Mouse (Mus musculus) kidney, postnatal 0 days (tissue): Measurements from ENCODE around the gene 3830406C13Rik. TPM values are rescaled to one million over a fixed set of nuclear protein-coding genes. Genes with fewer than 3 reads are reported as not detected.

Experiments
- ATAC-seq: fragments of 200-750 bp; cut with Nextera tagmentation; replicated peaks from 2 replicates; pipeline ENCODE4 v1.8.0; 2017; ENCODE audit warnings: low read depth, moderate number of reproducible peaks, moderate TSS enrichment, moderate library complexity; ENCODE audit not compliant: low FRiP score
- DNase-seq: peaks from one replicate; pipeline ENCODE4 v3.0.0-alpha.2; 2016; ENCODE audit warnings: low spot score
- H3K27ac ChIP-seq: fragments of 300-500 bp; sonication (generic); 2 replicates; pipeline ENCODE4 v1.5.1; 2014; ENCODE audit warnings: mild to moderate bottlenecking
- H3K27me3 ChIP-seq: fragments of 300-500 bp; sonication (generic); 2 replicates; pipeline ENCODE4 v1.6.1; 2014; ENCODE audit warnings: low read length, mixed read lengths; ENCODE audit not compliant: insufficient read depth
- H3K36me3 ChIP-seq: fragments of 300-500 bp; sonication (generic); 2 replicates; pipeline ENCODE4 v1.6.1; 2014; ENCODE audit warnings: low read length, mixed read lengths; ENCODE audit not compliant: insufficient read depth
- H3K4me1 ChIP-seq: fragments of 300-500 bp; sonication (generic); replicated peaks from 2 replicates; pipeline ENCODE4 v1.6.1; 2014; ENCODE audit warnings: antibody characterized with exemption, low read length, mixed read lengths; ENCODE audit not compliant: insufficient read depth
- H3K4me2 ChIP-seq: fragments of 300-500 bp; sonication (generic); 2 replicates; pipeline ENCODE4 v1.6.1; 2014; ENCODE audit warnings: mild to moderate bottlenecking, low read length, moderate library complexity, mixed read lengths
- H3K4me3 ChIP-seq: fragments of 300-500 bp; sonication (generic); replicated peaks from 2 replicates; pipeline ENCODE4 v1.5.1; 2014; ENCODE audit warnings: low read depth, low read length
- H3K9ac ChIP-seq: fragments of 300-500 bp; sonication (generic); 2 replicates; pipeline ENCODE4 v1.6.1; 2014; ENCODE audit warnings: low read depth, low read length
- H3K9me3 ChIP-seq: fragments of 300-500 bp; sonication (generic); replicated peaks from 2 replicates; pipeline ENCODE4 v1.6.1; 2016; ENCODE audit warnings: low read length, inconsistent platforms, mixed read lengths
- CTCF ChIP-seq: IDR thresholded peaks from 2 replicates; pipeline ENCODE4 v1.5.1; 2016; ENCODE audit warnings: antibody characterized with exemption, low read depth, mild to moderate bottlenecking, moderate library complexity
- WGBS: fragments of 180-500 bp; shearing (Covaris S2); extraction: QIAGEN DNeasy Blood & Tissue Kit; methylation state at CpG from one replicate; pipeline ENCODE4 v1.1.7; 2014; 5-methylcytosine and 5-hydroxymethylcytosine counted together
- polyA plus RNA-seq: library from polyadenylated mRNA; unstranded; fragments of >200 nt; fragmentation: Nextera tagmentation; extraction: Ambion mirVana; gene quantifications from 2 replicates; pipeline ENCODE4 v1.2.1, GENCODE M21; 2015

The 3830406C13Rik gene
- polyA plus RNA-seq, 1 experiment from 2014 or later: 63.4 TPM

GRCm38 (mm10) chr14:12345241-12345921 lies 61.4 kb downstream of the 3830406C13Rik start:
- ATAC-seq: no peak
- no peak overlapping the region for H3K9ac ChIP-seq
- H3K4me2 ChIP-seq: peak overlapping the region; percentile 44
- DNase-seq: no peak
- no peaks in the 10 kb centered on the region; the same call in 1 of the 2 replicates for H3K4me1 ChIP-seq
- WGBS: 1% methylated on average over 40 of the region's 40 CpGs
- H3K27me3 ChIP-seq: peaks cover 88% of the 10 kb centered on the region
- H3K4me3 ChIP-seq: peak overlapping the region; percentile 24
- TF ChIP-seq CTCF: no peak
- H3K36me3 ChIP-seq: no peaks in the 10 kb centered on the region
- no peak overlapping the region for H3K27ac ChIP-seq
- H3K9me3 ChIP-seq: no peaks in the 10 kb centered on the region

- 1% methylated on average over 50 of the region's 50 CpGs for WGBS
- peaks cover 91% of the 10 kb centered on the region for H3K27me3 ChIP-seq
- H3K27ac ChIP-seq: no peak overlapping the region
- TF ChIP-seq CTCF: no peak
- H3K4me1 ChIP-seq: no peaks in the 10 kb centered on the region; the same call in 1 of the 2 replicates
- ATAC-seq (no peak), DNase-seq (no peak)
- H3K4me3 ChIP-seq: peak overlapping the region; percentile 24
- no peaks in the 10 kb centered on the region for H3K36me3 ChIP-seq
- no peaks in the 10 kb centered on the region for H3K9me3 ChIP-seq
- no peak overlapping the region for H3K9ac ChIP-seq
- H3K4me2 ChIP-seq: peak overlapping the region; percentile 38
Measured at GRCm38 (mm10) chr14:12346011-12346864, 62.3 kb downstream of the 3830406C13Rik start.

GRCm38 (mm10) chr14:12346865-12347600 lies 63.1 kb downstream of the 3830406C13Rik start:
- no peaks in the 10 kb centered on the region; the same call in 1 of the 2 replicates for H3K4me1 ChIP-seq
- H3K9ac ChIP-seq: no peak overlapping the region
- peak overlapping the region; percentile 38 for H3K4me2 ChIP-seq
- DNase-seq: no peak
- ATAC-seq: no peak
- H3K9me3 ChIP-seq: no peaks in the 10 kb centered on the region
- H3K27me3 ChIP-seq: peaks cover 91% of the 10 kb centered on the region
- TF ChIP-seq CTCF: no peak
- peak overlapping the region; percentile 24 for H3K4me3 ChIP-seq
- no peaks in the 10 kb centered on the region for H3K36me3 ChIP-seq
- 2% methylated on average over 26 of the region's 26 CpGs for WGBS
- H3K27ac ChIP-seq: no peak overlapping the region

- 2% methylated on average over 2 of the region's 2 CpGs for WGBS
- Histone ChIP-seq H3K9me3 (no peaks in the 10 kb centered on the region), H3K36me3 (no peaks in the 10 kb centered on the region), H3K27ac (no peak within 1 kb of the TSS), H3K9ac (no peak within 1 kb of the TSS), H3K4me3 (no peak within 1 kb of the TSS), H3K4me2 (no peak within 1 kb of the TSS), H3K27me3 (peaks cover 86% of the 10 kb centered on the region), H3K4me1 (no peaks in the 10 kb centered on the region; the same call in 1 of the 2 replicates)
- ATAC-seq: no peak
- no peak for TF ChIP-seq CTCF
- DNase-seq: no peak
Measured at GRCm38 (mm10) chr14:12348089-12348488, 64.1 kb downstream of the 3830406C13Rik start, which contains the start of gene Fezf2. Gene Fezf2, minus strand, starts transcription at chr14:12348189.

- H3K4me1 ChIP-seq: no peaks in the 10 kb centered on the region; the same call in 1 of the 2 replicates
- no peaks in the 10 kb centered on the region for H3K36me3 ChIP-seq
- WGBS: 7% methylated on average over 15 of the region's 15 CpGs
- no peak overlapping the region for H3K4me3 ChIP-seq
- no peak for DNase-seq
- no peaks in the 10 kb centered on the region for H3K9me3 ChIP-seq
- H3K9ac ChIP-seq: no peak overlapping the region
- H3K27me3 ChIP-seq: peaks cover 78% of the 10 kb centered on the region
- H3K27ac ChIP-seq: no peak overlapping the region
- ATAC-seq: 0 out of 2 replicates have a peak, but pooled peaks have one; percentile 27
- H3K4me2 ChIP-seq: no peak overlapping the region
- TF ChIP-seq CTCF: no peak
Measured at GRCm38 (mm10) chr14:12349334-12350090, 65.5 kb downstream of the 3830406C13Rik start.
